Mouse (Mus musculus): ENCODE data around the gene Lyrm4.

- no peak for TF ChIP-seq CTCF (IDR thresholded peaks at IDR 0.05; ENCODE audit: control insufficient read depth, insufficient read depth, low read length)
- TF ChIP-seq POLR2A (IDR thresholded peaks at IDR 0.05; ENCODE audit: borderline replicate concordance, control insufficient read depth, low read depth, low read length) = no peak
Measured at GRCm38 (mm10) chr13:35940934-35941333, 176.4 kb downstream of the Lyrm4 start.

Measured in bone marrow, adult 2 months (tissue).